Comparison of ENCODE assay signal across 10 mouse cellular contexts in the genomic region with DNA sequence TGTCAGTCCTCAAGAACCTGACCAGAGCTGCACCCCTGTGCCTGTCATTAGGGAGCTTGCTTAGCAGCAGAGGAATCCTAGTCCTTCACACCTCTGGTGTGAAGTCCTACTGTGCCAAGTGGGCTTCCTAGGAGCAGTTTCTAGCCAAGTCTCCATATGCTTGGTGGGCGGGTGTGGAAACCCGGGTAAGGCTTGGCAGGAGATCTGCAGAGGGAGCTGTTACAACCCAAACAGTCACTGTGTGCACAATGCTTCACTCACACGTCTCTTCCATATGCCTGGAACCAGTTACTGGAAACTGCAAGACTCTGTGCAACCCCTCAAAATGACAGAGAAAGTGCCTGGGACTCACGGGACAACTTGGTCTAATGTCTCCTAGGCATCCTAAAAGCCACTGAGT. TPM values are rescaled to one million over a fixed set of nuclear protein-coding genes. Genes with fewer than 3 reads are reported as not detected.
A peak's percentile ranks its signal among the peaks of the same experiment; 100 is the strongest.
DNase-seq lines count a peak whose midpoint lies in the region; ATAC-seq lines count a peak whose summit lies in the region.
"Had no signal": no experiment of that assay in that cellular context is flagged by ENCODE, and none has a peak within 500 bp of the region (broad histone marks: within the 10 kb centered on the region; RNA-seq: fewer than 3 reads in every experiment).

No protein-coding gene starts in this region.

- intact Hi-C loops in heart, postnatal 14 days (cut with DNase I), result no loop called here

- peak; percentile 57 for DNase-seq in heart, adult 11 months
- DNase-seq in heart, postnatal 14 days, result no peak
- peak; percentile 64 to 81 for DNase-seq in frontal cortex, postnatal 10 days (ENCODE audit: low spot score in 2 of 2)
- DNase-seq in left cerebral cortex, adult 18-20 months (ENCODE audit: low spot score in 2 of 2), result peak; percentile 91 to 93
- peak; percentile 88 to 94 for DNase-seq in right cerebral cortex, adult 2 months (ENCODE audit: low spot score in 2 of 2)
- no peak for DNase-seq in spleen, postnatal 10 days (ENCODE audit: low spot score in 2 of 2)
- DNase-seq in embryo, embryonic 11 days, result no peak
- DNase-seq: gastrocnemius, postnatal 10 days had no signal

- no peak for ATAC-seq in monocyte, adult 5-6 weeks (replicated peaks; ENCODE audit: insufficient number of reproducible peaks, low FRiP score, low TSS enrichment, poor library complexity, severe bottlenecking)
- ATAC-seq: activated CD4-positive, CD25-positive, alpha-beta regulatory T cell, adult 4 months had no signal

RNA-seq across cellular contexts. Expression of a gene that starts 33.5 kb away (rescaled TPM):
- 10 to 100 TPM; 14.0 to 16.8 TPM for total RNA-seq in heart, postnatal 14 days (2021)
- total RNA-seq in left cerebral cortex, adult 18-20 months (2021), result 100 to 1,000 TPM; 174 to 176 TPM
- total RNA-seq in monocyte, adult 5-6 weeks (2017), result 139 to 316 TPM (median 186 TPM) in 3 replicates

Comparison
In these comparisons a context has a peak if more than half of its experiments do, and no peak if none do; other contexts are left out.
1. DNase-seq: peak in heart, adult 11 months (single experiment), frontal cortex, postnatal 10 days (2 of 2), left cerebral cortex, adult 18-20 months (2 of 2) and right cerebral cortex, adult 2 months (2 of 2); none in heart, postnatal 14 days (0 of 2), spleen, postnatal 10 days (0 of 2) and embryo, embryonic 11 days (single experiment).